Mouse (Mus musculus): Measurements from ENCODE around the gene Slc25a16.

- TF ChIP-seq CTCF (IDR thresholded peaks at IDR 0.05; ENCODE audit: low read depth) = peak; percentile 76
- no peak for TF ChIP-seq EP300 (IDR thresholded peaks at IDR 0.05; ENCODE audit: low read depth)
Measured at GRCm38 (mm10) chr10:62987341-62987740, 66.9 kb downstream of the Slc25a16 start.
